Mouse (Mus musculus) midbrain, embryonic 13.5 days (tissue): ENCODE measurements at regions not wholly inside any gene's neighbourhood (a gene's known extent, or its start where the extent isn't known, plus 50 kb on each side); places are given as distances from the start of the nearest gene placed in this dataset.

Experiments
- ATAC-seq: fragments of 200-750 bp; cut with Nextera tagmentation; 2 replicates; pipeline ENCODE4 v1.8.0; 2017; ENCODE audit warnings: mild to moderate bottlenecking, moderate TSS enrichment, moderate library complexity
- H3K27ac ChIP-seq: fragments of 300-500 bp; sonication (generic); 2 replicates; pipeline ENCODE4 v1.5.1; 2015; ENCODE audit warnings: inconsistent platforms, mild to moderate bottlenecking, moderate library complexity
- H3K27me3 ChIP-seq: fragments of 300-500 bp; sonication (generic); 2 replicates; pipeline ENCODE4 v1.6.1; 2015; ENCODE audit warnings: mild to moderate bottlenecking, inconsistent platforms
- H3K36me3 ChIP-seq: fragments of 300-500 bp; sonication (generic); 2 replicates; pipeline ENCODE4 v1.6.1; 2015; ENCODE audit warnings: mild to moderate bottlenecking, inconsistent platforms
- H3K4me1 ChIP-seq: fragments of 300-500 bp; sonication (generic); replicated peaks from 2 replicates; pipeline ENCODE4 v1.6.1; 2015; ENCODE audit warnings: inconsistent platforms
- H3K4me2 ChIP-seq: fragments of 300-500 bp; sonication (generic); replicated peaks from 2 replicates; pipeline ENCODE4 v1.6.1; 2015; ENCODE audit warnings: moderate library complexity, mild to moderate bottlenecking, inconsistent platforms
- H3K4me3 ChIP-seq: fragments of 300-500 bp; sonication (generic); replicated peaks from 2 replicates; pipeline ENCODE4 v1.5.1; 2015; ENCODE audit warnings: mild to moderate bottlenecking, inconsistent platforms
- H3K9ac ChIP-seq: fragments of 300-500 bp; sonication (generic); replicated peaks from 2 replicates; pipeline ENCODE4 v1.6.1; 2015; ENCODE audit warnings: mild to moderate bottlenecking, inconsistent platforms
- H3K9me3 ChIP-seq: fragments of 300-500 bp; sonication (generic); 2 replicates; pipeline ENCODE4 v1.6.1; 2016; ENCODE audit warnings: mild to moderate bottlenecking, inconsistent platforms
- WGBS: fragments of 180-500 bp; shearing (Covaris S2); methylation state at CpG from one replicate; pipeline ENCODE4 v1.1.7; 2015; 5-methylcytosine and 5-hydroxymethylcytosine counted together

DNA sequence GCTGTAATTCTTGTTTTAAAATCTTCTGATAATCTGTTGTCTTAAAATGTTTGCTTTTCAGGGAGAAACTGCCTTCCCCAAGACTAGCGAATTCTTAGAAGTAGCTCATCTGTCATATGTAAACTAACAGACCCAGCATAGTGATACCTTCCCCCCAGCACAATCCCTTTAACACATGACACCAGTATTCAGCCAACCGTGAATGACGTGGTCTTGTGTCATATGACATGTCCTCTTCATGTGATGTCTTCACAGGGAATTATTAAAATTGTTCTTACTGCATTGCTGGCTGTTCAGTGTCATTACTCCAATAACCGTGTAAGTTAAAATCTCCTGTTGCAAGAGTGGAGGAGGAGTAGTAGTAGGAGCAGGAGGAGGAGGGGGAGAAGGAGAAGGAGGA, 137.5 kb upstream of the Map3k1 start:
- Histone ChIP-seq H3K27ac (no peak overlapping the region), H3K9me3 (no peaks in the 10 kb centered on the region), H3K36me3 (no peaks in the 10 kb centered on the region), H3K4me3 (no peak overlapping the region), H3K4me1 (peaks cover 8% of the 10 kb centered on the region), H3K9ac (no peak overlapping the region), H3K27me3 (no peaks in the 10 kb centered on the region), H3K4me2 (no peak overlapping the region)
- no peak for ATAC-seq
- WGBS, result 87% methylated on average over 4 of the region's 4 CpGs

GRCm38 (mm10) chr13:111946811-111947210, 138.0 kb upstream of the Map3k1 start:
- ATAC-seq, result no peak
- Histone ChIP-seq H3K9me3 (no peaks in the 10 kb centered on the region), H3K4me3 (no peak overlapping the region), H3K4me2 (no peak overlapping the region), H3K9ac (no peak overlapping the region), H3K36me3 (no peaks in the 10 kb centered on the region), H3K27me3 (no peaks in the 10 kb centered on the region), H3K27ac (no peak overlapping the region), H3K4me1 (peaks cover 8% of the 10 kb centered on the region)
- WGBS, result 85% methylated on average over 8 of the region's 8 CpGs

- no peak for ATAC-seq
- Histone ChIP-seq H3K4me1 (peaks cover 8% of the 10 kb centered on the region), H3K4me2 (no peak overlapping the region), H3K9me3 (no peaks in the 10 kb centered on the region), H3K9ac (no peak overlapping the region), H3K27ac (no peak overlapping the region), H3K4me3 (no peak overlapping the region), H3K36me3 (no peaks in the 10 kb centered on the region), H3K27me3 (no peaks in the 10 kb centered on the region)
- 80% methylated on average over 3 of the region's 3 CpGs for WGBS
Measured at GRCm38 (mm10) chr13:111948395-111948794, 139.6 kb upstream of the Map3k1 start.

- Histone ChIP-seq H3K36me3 (no peaks in the 10 kb centered on the region), H3K9me3 (no peaks in the 10 kb centered on the region), H3K4me3 (no peak overlapping the region), H3K27me3 (no peaks in the 10 kb centered on the region), H3K4me2 (no peak overlapping the region), H3K9ac (no peak overlapping the region), H3K27ac (no peak overlapping the region), H3K4me1 (0 out of 2 replicates have a peak, but pooled peaks cover 3% of the 10 kb centered on the region)
- ATAC-seq, result no peak
- WGBS, result 89% methylated on average over 1 of the region's 1 CpGs
Measured at GRCm38 (mm10) chr13:111950042-111950441, 141.2 kb upstream of the Map3k1 start.

DNA sequence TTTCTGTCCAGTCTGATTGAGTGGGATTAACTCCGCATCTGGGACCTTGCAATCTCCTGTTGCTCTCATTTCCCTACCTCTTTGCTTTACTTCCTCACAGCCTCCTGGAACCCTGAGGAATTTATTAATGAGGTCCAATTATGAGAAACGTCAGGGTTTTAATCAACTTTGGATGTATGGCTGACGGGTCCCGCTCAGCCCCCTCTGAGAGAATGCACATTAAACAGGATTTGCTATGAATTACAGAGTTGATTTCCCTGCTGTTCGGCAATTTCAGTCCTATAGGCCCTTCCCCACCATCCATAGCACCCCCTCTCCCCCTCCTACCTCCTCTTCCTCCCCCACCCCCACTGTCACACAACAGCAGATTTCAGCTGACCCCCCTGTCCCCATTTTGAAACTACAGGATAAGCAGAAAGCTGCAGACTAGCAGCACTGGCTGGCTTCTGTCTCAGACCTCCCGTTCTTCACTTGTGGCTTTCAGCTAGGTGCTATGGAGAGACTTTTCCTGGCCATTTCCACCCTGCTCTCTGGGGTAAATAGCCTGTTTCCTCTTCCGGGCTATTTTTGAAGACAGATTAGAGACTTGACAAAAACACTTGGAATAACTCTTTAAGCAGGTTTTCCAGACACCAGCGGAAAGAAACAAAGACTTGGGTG, 145.2 kb upstream of the Map3k1 start:
- H3K27me3 ChIP-seq, result no peaks in the 10 kb centered on the region

DNA sequence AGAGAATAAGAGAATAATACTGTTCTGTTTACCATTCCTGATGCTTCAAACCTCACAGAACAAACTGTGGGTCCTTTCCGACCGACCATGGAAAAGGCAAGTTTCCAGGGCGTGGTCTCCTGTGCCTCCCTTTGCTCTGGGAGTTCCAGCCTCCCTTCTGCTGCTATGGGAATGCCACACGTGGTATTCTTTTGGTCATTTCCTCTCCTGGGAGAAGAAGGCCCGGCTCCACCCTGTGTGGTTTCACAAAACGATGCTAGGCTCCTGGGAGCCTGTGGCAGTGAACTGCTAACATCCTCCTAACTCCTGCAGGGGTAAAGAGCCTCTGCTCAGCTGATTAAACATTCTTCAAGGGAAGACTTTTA, 145.7 kb upstream of the Map3k1 start:
- Histone ChIP-seq H3K27ac (no peak overlapping the region), H3K4me3 (no peak overlapping the region), H3K36me3 (no peaks in the 10 kb centered on the region), H3K4me1 (0 out of 2 replicates have a peak, but pooled peaks cover 5% of the 10 kb centered on the region), H3K9ac (no peak overlapping the region), H3K4me2 (no peak overlapping the region), H3K27me3 (no peaks in the 10 kb centered on the region), H3K9me3 (no peaks in the 10 kb centered on the region)
- 24% methylated on average over 6 of the region's 6 CpGs for whole genome bisulfite sequencing
- ATAC-seq, result no peak

More for the DNA sequence above, 145.2 kb upstream of the Map3k1 start:
- no peak overlapping the region for H3K4me2 ChIP-seq
- ATAC-seq, result no peak
- no peak overlapping the region for H3K9ac ChIP-seq
- no peaks in the 10 kb centered on the region for H3K36me3 ChIP-seq
- no peak overlapping the region for H3K27ac ChIP-seq
- no peaks in the 10 kb centered on the region for H3K9me3 ChIP-seq
- 0 out of 2 replicates have a peak, but pooled peaks cover 5% of the 10 kb centered on the region for H3K4me1 ChIP-seq
- WGBS, result 44% methylated on average over 8 of the region's 8 CpGs
- H3K4me3 ChIP-seq, result no peak overlapping the region

GRCm38 (mm10) chr13:111957118-111957517, 148.3 kb upstream of the Map3k1 start:
- H3K27me3 ChIP-seq, result no peaks in the 10 kb centered on the region
- no peak overlapping the region for H3K4me2 ChIP-seq
- no peaks in the 10 kb centered on the region for H3K9me3 ChIP-seq
- H3K4me3 ChIP-seq, result no peak overlapping the region
- 0 out of 2 replicates have a peak, but pooled peaks cover 5% of the 10 kb centered on the region for H3K4me1 ChIP-seq
- H3K9ac ChIP-seq, result no peak overlapping the region
- H3K36me3 ChIP-seq, result no peaks in the 10 kb centered on the region
- WGBS, result 80% methylated on average over 3 of the region's 3 CpGs
- no peak for ATAC-seq
- no peak overlapping the region for H3K27ac ChIP-seq

DNA sequence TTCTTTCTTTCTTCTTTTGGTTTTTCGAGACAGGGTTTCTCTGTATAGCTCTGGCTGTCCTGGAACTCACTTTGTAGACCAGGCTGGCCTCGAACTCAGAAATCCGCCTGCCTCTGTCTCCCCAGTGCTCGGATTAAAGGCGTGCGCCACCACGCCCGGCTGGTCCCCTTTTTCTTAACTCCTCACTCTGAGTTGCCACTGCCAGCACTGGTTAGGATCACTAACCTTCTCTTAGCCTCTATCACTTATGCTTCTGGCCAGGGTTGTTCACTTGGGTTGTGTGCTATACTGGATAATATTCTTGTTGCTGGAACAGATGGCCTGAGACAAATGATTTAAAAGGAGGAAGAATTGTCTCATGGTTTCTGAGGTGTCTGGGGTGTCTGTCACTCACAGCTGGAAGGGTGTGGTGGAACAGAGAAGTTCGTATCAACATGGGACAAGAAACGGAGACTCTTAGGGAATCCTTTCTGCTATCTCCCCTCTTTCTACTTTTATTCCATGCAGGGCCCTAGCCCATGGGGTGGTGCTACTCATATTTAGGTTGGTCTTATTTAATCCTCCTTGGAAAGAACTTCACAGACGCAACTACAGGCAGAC, 149.0 kb upstream of the Map3k1 start:
- 0 out of 2 replicates have a peak, but pooled peaks cover 5% of the 10 kb centered on the region for H3K4me1 ChIP-seq
- no peaks in the 10 kb centered on the region for H3K9me3 ChIP-seq
- no peak overlapping the region for H3K9ac ChIP-seq
- H3K36me3 ChIP-seq, result no peaks in the 10 kb centered on the region
- no peak for ATAC-seq
- no peak overlapping the region for H3K4me2 ChIP-seq
- 92% methylated on average over 11 of the region's 11 CpGs for WGBS
- H3K4me3 ChIP-seq, result no peak overlapping the region
- H3K27ac ChIP-seq, result no peak overlapping the region
- no peaks in the 10 kb centered on the region for H3K27me3 ChIP-seq

GRCm38 (mm10) chr13:111958421-111958820, 149.6 kb upstream of the Map3k1 start:
- H3K4me1 ChIP-seq, result 0 out of 2 replicates have a peak, but pooled peaks cover 5% of the 10 kb centered on the region
- H3K4me3 ChIP-seq, result no peak overlapping the region
- ATAC-seq, result no peak
- 87% methylated on average over 1 of the region's 1 CpGs for WGBS
- no peaks in the 10 kb centered on the region for H3K9me3 ChIP-seq
- no peak overlapping the region for H3K27ac ChIP-seq
- no peaks in the 10 kb centered on the region for H3K27me3 ChIP-seq
- no peak overlapping the region for H3K4me2 ChIP-seq
- H3K9ac ChIP-seq, result no peak overlapping the region
- no peaks in the 10 kb centered on the region for H3K36me3 ChIP-seq

- no peaks in the 10 kb centered on the region for H3K9me3 ChIP-seq
- WGBS, result 99% methylated on average over 2 of the region's 2 CpGs
- ATAC-seq, result no peak
Measured at GRCm38 (mm10) chr13:111960036-111960435, 151.2 kb upstream of the Map3k1 start.

DNA sequence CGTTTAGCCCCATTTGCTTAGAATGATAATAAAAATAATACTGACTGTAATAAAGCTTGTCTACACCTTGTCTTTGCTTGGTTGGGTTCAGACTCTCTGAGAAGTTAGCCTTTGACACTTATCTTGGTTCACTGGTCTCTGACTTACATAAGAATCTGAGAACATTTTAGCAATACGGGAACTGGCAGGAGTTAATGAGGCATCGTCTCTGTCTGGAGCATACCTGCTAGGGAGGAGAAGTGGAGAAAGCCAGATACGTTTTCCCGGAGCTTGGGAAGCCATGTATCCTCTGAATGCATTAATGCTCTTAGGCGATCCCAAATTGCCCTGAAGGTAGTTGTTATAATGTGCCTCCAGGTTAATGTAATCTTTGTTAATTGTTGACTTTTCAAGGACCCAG, 152.6 kb upstream of the Map3k1 start:
- 82% methylated on average over 6 of the region's 6 CpGs for WGBS
- Histone ChIP-seq H3K4me1 (no peaks in the 10 kb centered on the region), H3K4me3 (no peak overlapping the region), H3K27ac (no peak overlapping the region), H3K4me2 (no peak overlapping the region), H3K36me3 (no peaks in the 10 kb centered on the region), H3K9ac (no peak overlapping the region), H3K27me3 (no peaks in the 10 kb centered on the region), H3K9me3 (no peaks in the 10 kb centered on the region)
- ATAC-seq, result no peak

More at GRCm38 (mm10) chr13:111960036-111960435, 151.2 kb upstream of the Map3k1 start:
- Histone ChIP-seq H3K27me3 (no peaks in the 10 kb centered on the region), H3K27ac (no peak overlapping the region), H3K4me3 (no peak overlapping the region), H3K4me1 (0 out of 2 replicates have a peak, but pooled peaks cover 2% of the 10 kb centered on the region), H3K4me2 (no peak overlapping the region), H3K9ac (no peak overlapping the region), H3K36me3 (no peaks in the 10 kb centered on the region)

DNA sequence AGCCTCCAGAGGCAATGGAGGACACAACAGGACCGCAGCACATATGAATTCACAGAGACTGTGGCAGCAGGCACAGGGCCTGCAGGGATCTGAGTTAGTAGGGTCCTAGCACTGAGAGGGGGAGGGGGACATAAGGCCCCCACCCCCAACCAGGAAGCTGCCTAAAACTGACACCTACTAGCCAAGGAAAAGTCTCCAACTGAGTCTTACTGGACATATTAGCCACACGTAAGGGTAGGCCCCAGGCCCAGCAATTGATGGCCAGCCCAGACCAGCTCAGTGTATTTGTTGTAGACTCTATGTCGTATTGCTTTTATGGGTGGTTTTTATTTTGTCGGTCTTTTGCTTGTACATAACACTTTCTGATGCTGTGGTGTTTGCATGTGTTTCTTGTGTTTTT, 153.4 kb upstream of the Map3k1 start:
- H3K9me3 ChIP-seq, result no peaks in the 10 kb centered on the region
- H3K27me3 ChIP-seq, result no peaks in the 10 kb centered on the region
- H3K9ac ChIP-seq, result no peak overlapping the region
- no peak overlapping the region for H3K27ac ChIP-seq
- ATAC-seq, result no peak
- WGBS, result 92% methylated on average over 4 of the region's 4 CpGs
- H3K36me3 ChIP-seq, result no peaks in the 10 kb centered on the region
- H3K4me1 ChIP-seq, result no peaks in the 10 kb centered on the region
- H3K4me2 ChIP-seq, result no peak overlapping the region
- H3K4me3 ChIP-seq, result no peak overlapping the region

- no peaks in the 10 kb centered on the region for H3K27me3 ChIP-seq
- H3K4me3 ChIP-seq, result no peak overlapping the region
- WGBS, result 81% methylated on average over 6 of the region's 6 CpGs
- no peaks in the 10 kb centered on the region for H3K9me3 ChIP-seq
- H3K36me3 ChIP-seq, result no peaks in the 10 kb centered on the region
- H3K4me2 ChIP-seq, result no peak overlapping the region
- H3K27ac ChIP-seq, result no peak overlapping the region
- H3K4me1 ChIP-seq, result no peaks in the 10 kb centered on the region
- no peak overlapping the region for H3K9ac ChIP-seq
- no peak for ATAC-seq
Measured at GRCm38 (mm10) chr13:111966113-111966512, 157.3 kb upstream of the Map3k1 start.
